Mouse (Mus musculus) neural tube, embryonic 15.5 days (tissue): ENCODE measurements around the gene Alg6. TPM values are rescaled to one million over a fixed set of nuclear protein-coding genes. Genes with fewer than 3 reads are reported as not detected.

Experiments used
- ATAC-seq: fragments of 200-750 bp; cut with Nextera tagmentation; 2 replicates; pipeline ENCODE4 v1.8.0; 2017; ENCODE audit warnings: mild to moderate bottlenecking, moderate TSS enrichment, moderate library complexity; ENCODE audit not compliant: low FRiP score
- H3K27ac ChIP-seq: fragments of 300-500 bp; sonication (generic); replicated peaks from 2 replicates; pipeline ENCODE4 v1.5.1; 2015; ENCODE audit warnings: mild to moderate bottlenecking, inconsistent platforms
- H3K27me3 ChIP-seq: fragments of 300-500 bp; sonication (generic); replicated peaks from 2 replicates; pipeline ENCODE4 v1.6.1; 2015; ENCODE audit warnings: inconsistent platforms
- H3K36me3 ChIP-seq: fragments of 300-500 bp; sonication (generic); 2 replicates; pipeline ENCODE4 v1.6.1; 2015; ENCODE audit warnings: inconsistent platforms
- H3K4me1 ChIP-seq: fragments of 300-500 bp; sonication (generic); 2 replicates; pipeline ENCODE4 v1.6.1; 2015; ENCODE audit warnings: inconsistent platforms
- H3K4me2 ChIP-seq: fragments of 300-500 bp; sonication (generic); 2 replicates; pipeline ENCODE4 v1.6.1; 2015; ENCODE audit warnings: inconsistent platforms, mild to moderate bottlenecking, moderate library complexity
- H3K4me3 ChIP-seq: fragments of 300-500 bp; sonication (generic); replicated peaks from 2 replicates; pipeline ENCODE4 v1.5.1; 2015; ENCODE audit warnings: mild to moderate bottlenecking, inconsistent platforms
- H3K9ac ChIP-seq: fragments of 300-500 bp; sonication (generic); replicated peaks from 2 replicates; pipeline ENCODE4 v1.6.1; 2015; ENCODE audit warnings: mild to moderate bottlenecking, inconsistent platforms
- H3K9me3 ChIP-seq: fragments of 300-500 bp; sonication (generic); replicated peaks from 2 replicates; pipeline ENCODE4 v1.6.1; 2016; ENCODE audit warnings: inconsistent platforms
- WGBS: fragments of 180-500 bp; shearing (Covaris S2); methylation state at CpG from one replicate; pipeline ENCODE4 v1.1.7; 2015; ENCODE audit warnings: mixed read lengths; 5-methylcytosine and 5-hydroxymethylcytosine counted together
- polyA plus RNA-seq: library from polyadenylated mRNA; unstranded; fragments of >200 nt; fragmentation: Nextera tagmentation; extraction: Ambion mirVana; gene quantifications from 2 replicates; pipeline ENCODE4 v1.2.1, GENCODE M21; 2015

Alg6 gene
- polyA plus RNA-seq, 1 experiment from 2014 or later: 12.8 TPM

DNA sequence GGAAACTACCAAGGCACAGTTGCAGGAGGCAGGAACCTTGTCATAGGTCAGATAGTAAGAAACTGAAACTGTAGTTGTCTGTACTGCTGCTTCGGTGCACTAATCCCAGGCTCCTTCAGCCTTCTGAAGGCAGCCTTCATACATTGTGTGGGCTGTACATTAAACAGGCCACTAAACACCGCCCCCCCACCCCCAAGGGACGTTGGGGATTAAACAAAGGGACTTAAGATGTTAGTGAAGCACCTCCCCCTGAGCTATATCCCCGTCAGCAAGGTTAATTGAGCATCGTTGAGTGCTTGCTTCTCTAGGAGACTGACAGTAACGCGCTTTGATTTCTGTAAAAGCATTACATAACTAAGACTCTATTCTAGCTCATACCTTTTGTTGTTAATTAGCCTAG is 24.4 kb downstream of the Alg6 start:
- Histone ChIP-seq H3K27ac (no peak overlapping the region), H3K36me3 (no peaks in the 10 kb centered on the region; the same call in 1 of the 2 replicates), H3K27me3 (no peaks in the 10 kb centered on the region), H3K4me1 (no peaks in the 10 kb centered on the region), H3K4me2 (no peak overlapping the region), H3K9ac (no peak overlapping the region), H3K9me3 (no peaks in the 10 kb centered on the region), H3K4me3 (no peak overlapping the region)
- 53% methylated on average over 7 of the region's 7 CpGs for WGBS
- no peak for ATAC-seq

DNA sequence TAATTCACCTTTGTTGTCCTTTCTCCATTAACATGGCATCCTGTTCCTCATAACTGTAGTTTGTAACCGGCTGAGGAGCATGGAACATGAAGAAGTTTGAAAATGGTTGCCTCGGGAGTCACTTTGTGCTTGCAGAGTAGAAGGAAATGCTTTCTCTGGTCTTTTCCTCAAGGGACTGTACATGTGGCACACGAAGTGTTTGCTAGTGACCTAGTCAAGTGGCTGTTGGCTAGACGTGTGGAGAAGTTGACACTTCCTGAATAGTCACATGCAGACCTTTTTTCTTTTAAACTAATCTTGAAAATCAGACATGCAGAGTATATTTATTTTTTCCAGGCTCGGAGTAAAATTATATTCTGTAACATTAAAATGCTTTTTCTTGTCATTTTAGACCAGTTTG is 37.0 kb downstream of the Alg6 start:
- Histone ChIP-seq H3K27ac (no peak overlapping the region), H3K4me3 (no peak overlapping the region), H3K9me3 (no peaks in the 10 kb centered on the region), H3K4me2 (no peak overlapping the region), H3K4me1 (no peaks in the 10 kb centered on the region), H3K9ac (no peak overlapping the region), H3K27me3 (no peaks in the 10 kb centered on the region), H3K36me3 (0 out of 2 replicates have a peak, but pooled peaks cover 3% of the 10 kb centered on the region)
- 86% methylated on average over 5 of the region's 5 CpGs for WGBS
- ATAC-seq: no peak

DNA sequence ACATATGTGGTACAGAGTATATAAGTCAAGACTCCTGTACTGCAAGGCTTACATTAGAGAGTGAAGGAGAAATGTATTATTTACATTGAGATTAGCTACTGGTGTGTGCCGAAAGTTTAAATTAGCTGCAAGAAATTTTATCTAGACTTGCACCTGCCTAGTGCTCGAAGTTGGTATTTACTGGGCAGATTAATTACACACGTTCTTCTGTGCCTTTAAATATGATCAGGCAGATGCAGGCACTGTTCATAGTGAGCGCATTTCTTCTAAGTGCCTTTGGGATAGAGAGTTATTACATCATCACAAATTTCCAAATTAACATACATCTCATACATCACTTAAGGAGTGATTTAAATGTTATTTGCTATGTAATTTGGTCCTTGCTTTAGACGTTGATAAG is 50.8 kb downstream of the Alg6 start:
- Histone ChIP-seq H3K4me2 (no peak overlapping the region), H3K9me3 (no peaks in the 10 kb centered on the region), H3K27me3 (no peaks in the 10 kb centered on the region), H3K4me3 (no peak overlapping the region), H3K4me1 (no peaks in the 10 kb centered on the region), H3K9ac (no peak overlapping the region), H3K27ac (no peak overlapping the region), H3K36me3 (no peaks in the 10 kb centered on the region)
- ATAC-seq: no peak
- 78% methylated on average over 5 of the region's 5 CpGs for WGBS

DNA sequence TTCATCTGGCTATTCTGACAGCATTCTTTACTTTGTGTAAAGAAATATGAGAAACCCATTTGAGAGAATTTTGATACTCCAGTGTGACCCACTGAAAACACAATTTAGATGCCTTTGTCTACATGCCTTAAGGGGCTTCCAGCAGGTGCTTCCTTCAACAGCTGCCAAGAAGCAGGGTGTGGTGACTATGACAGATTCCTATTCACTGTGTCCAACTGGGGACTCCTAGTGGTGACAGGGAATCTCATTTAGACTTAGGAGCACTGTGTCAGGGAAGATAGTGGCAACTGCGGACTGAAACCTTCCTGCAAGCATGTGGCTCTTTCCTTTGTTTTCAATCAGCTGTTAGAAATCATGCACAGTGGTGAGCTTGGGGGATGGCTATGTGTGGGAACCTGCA is 51.3 kb downstream of the Alg6 start:
- ATAC-seq: peak; percentile 69; the same call in 1 of the 2 replicates
- Histone ChIP-seq H3K4me3 (no peak overlapping the region), H3K9ac (no peak overlapping the region), H3K4me1 (no peaks in the 10 kb centered on the region), H3K27ac (no peak overlapping the region), H3K27me3 (no peaks in the 10 kb centered on the region), H3K9me3 (no peaks in the 10 kb centered on the region), H3K4me2 (no peak overlapping the region), H3K36me3 (no peaks in the 10 kb centered on the region)
- 58% methylated on average over 1 of the region's 1 CpGs for WGBS

DNA sequence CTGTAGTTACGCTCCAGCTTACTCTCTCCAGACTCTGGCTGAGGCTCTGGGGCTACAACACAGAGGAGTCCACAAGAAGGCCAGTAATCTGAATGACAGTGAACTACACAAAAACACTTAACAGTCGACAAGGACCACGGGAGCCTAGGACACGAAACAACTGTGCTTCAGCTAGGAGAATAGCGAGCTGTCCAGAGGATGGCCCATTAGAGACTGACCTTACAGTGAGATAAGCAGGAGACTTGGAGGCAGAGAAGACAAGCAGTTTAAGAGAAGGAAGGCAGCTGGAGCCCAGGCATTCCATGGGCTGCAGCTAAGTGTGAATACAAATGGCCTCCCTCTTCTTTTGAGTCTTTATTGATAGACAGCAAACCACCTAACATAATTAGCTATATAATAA is 55.1 kb downstream of the Alg6 start:
- no peaks in the 10 kb centered on the region for H3K27me3 ChIP-seq
- H3K9ac ChIP-seq: no peak overlapping the region
- H3K4me2 ChIP-seq: no peak overlapping the region
- no peak for ATAC-seq
- no peaks in the 10 kb centered on the region for H3K4me1 ChIP-seq
- 88% methylated on average over 5 of the region's 5 CpGs for WGBS
- H3K36me3 ChIP-seq: no peaks in the 10 kb centered on the region
- no peak overlapping the region for H3K4me3 ChIP-seq
- H3K27ac ChIP-seq: no peak overlapping the region
- no peaks in the 10 kb centered on the region for H3K9me3 ChIP-seq

DNA sequence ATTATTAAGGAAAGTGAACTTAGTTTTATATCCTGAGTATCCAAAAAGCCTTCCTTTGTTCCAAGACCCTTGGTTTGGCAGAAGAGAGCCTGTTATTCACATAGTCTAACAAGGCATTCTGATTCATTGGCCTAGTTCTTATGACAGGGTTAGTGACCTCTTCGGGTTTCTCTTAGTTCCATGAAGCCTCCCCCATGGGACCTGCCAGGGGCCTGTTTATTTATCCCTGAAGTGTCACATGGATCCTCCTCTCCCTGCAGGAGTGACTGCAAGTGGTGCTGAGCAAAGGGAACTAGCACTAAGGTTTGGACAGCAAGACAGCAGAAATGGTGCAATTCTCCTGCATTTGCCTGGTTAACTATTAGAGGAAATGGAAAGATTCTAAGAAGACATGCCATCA is 57.6 kb downstream of the Alg6 start:
- ATAC-seq: no peak
- no peak overlapping the region for H3K4me3 ChIP-seq
- no peaks in the 10 kb centered on the region for H3K27me3 ChIP-seq
- H3K9ac ChIP-seq: no peak overlapping the region
- no peak overlapping the region for H3K4me2 ChIP-seq
- H3K36me3 ChIP-seq: no peaks in the 10 kb centered on the region
- H3K27ac ChIP-seq: no peak overlapping the region
- 61% methylated on average over 1 of the region's 1 CpGs for whole genome bisulfite sequencing
- H3K4me1 ChIP-seq: no peaks in the 10 kb centered on the region
- no peaks in the 10 kb centered on the region for H3K9me3 ChIP-seq

DNA sequence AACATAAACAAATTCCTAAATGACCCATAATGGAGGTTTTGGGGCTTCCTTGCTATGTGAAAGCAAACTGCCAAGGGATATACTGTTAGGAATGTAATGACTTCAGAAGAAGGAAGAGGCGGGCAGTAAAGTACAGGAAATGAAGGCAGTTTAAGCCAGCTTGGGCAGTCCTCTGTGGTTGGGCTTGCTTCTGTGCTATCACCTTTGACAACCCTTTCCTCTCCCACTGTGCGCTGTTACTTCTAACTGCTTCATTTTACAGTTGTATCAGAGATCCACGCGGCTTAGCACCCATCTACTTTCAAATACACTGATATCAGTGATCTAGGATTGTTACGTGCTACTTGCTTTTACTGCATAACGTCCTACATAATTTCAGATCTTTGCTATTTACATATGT is 76.9 kb downstream of the Alg6 start:
- Histone ChIP-seq H3K4me2 (no peak overlapping the region), H3K4me3 (no peak overlapping the region), H3K36me3 (no peaks in the 10 kb centered on the region), H3K4me1 (no peaks in the 10 kb centered on the region), H3K27me3 (no peaks in the 10 kb centered on the region), H3K9ac (no peak overlapping the region), H3K27ac (no peak overlapping the region), H3K9me3 (0 out of 2 replicates have a peak, but pooled peaks cover 3% of the 10 kb centered on the region)
- WGBS: 87% methylated on average over 6 of the region's 6 CpGs
- no peak for ATAC-seq

Other genes with a start within 250 kb of the Alg6 start
- 2.2 and 3.0 TPM in 2 replicates for gene Foxd3, start 59.4 kb upstream of the Alg6 start, polyA plus RNA-seq
- gene Efcab7, start 113.5 kb downstream of the Alg6 start, polyA plus RNA-seq: 8.5 and 13.7 TPM in 2 replicates
- 91.9 and 96.9 TPM in 2 replicates for gene Pgm1, start 213.8 kb downstream of the Alg6 start, polyA plus RNA-seq
- 13.1 and 17.3 TPM in 2 replicates for gene Itgb3bp, start 214.1 kb downstream of the Alg6 start, polyA plus RNA-seq